Mouse (Mus musculus): ENCODE data around the gene Aqp5.

DNA sequence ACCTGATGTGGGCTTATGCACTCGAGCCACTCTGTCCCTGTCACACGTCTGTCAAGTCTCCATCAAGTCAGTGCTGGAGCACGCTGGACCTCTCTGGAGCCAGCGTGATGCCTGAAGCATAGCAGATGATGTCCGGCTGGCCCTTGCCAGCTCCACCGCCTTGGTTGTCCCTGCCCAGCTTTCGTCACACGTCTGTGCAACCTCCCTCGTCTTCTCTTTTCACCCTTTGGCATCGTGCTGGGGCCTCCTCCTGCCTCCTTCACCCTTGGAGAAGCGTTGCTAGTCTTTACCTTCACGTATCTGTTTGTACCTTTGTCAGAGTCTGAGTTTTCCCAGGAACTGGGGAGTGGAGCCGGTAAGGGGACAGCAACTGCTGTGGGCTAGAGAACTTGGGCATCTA, 23.7 kb downstream of the Aqp5 start:
- TF ChIP-seq CTCF (IDR thresholded peaks at IDR 0.05) (no peak), EP300 (IDR thresholded peaks at IDR 0.05) (no peak)

All from lung, postnatal 0 days (tissue).